Mouse (Mus musculus): ENCODE results near the gene Eln. TPM values are rescaled to one million over a fixed set of nuclear protein-coding genes. Genes with fewer than 3 reads are reported as not detected.

The Eln gene
- 2.1 and 2.6 TPM in 2 replicates for polyA plus RNA-seq (2015; fragmentation: Nextera tagmentation; extraction: Ambion mirVana)

- H3K36me3 ChIP-seq = no peaks in the 10 kb centered on the region
- H3K4me3 ChIP-seq (replicated peaks) = peak within 1 kb of the TSS; percentile 42
- peak within 1 kb of the TSS; percentile 77 for H3K4me2 ChIP-seq (replicated peaks)
- peaks cover 12% of the 10 kb centered on the region for H3K27me3 ChIP-seq
- ATAC-seq = peak; percentile 81
- H3K4me1 ChIP-seq (replicated peaks) = peaks cover 16% of the 10 kb centered on the region
- no peaks in the 10 kb centered on the region for H3K9me3 ChIP-seq
- no peak within 1 kb of the TSS for H3K27ac ChIP-seq
- H3K9ac ChIP-seq (replicated peaks) = peak within 1 kb of the TSS; percentile 68
- WGBS = 3% methylated on average over 22 of the region's 28 CpGs
These were observed at the start of gene Eln for GRCm38 (mm10) chr5:134746890-134747511. Gene Eln (minus strand): TSS chr5:134747323.

GRCm38 (mm10) chr5:134790080-134790995, 43.2 kb upstream of the Eln start:
- Histone ChIP-seq H3K9ac (replicated peaks) (no peak overlapping the region), H3K27ac (no peak overlapping the region), H3K4me2 (replicated peaks) (no peak overlapping the region), H3K27me3 (no peaks in the 10 kb centered on the region), H3K4me1 (replicated peaks) (peaks cover 8% of the 10 kb centered on the region), H3K9me3 (0 out of 2 replicates have a peak, but pooled peaks cover 6% of the 10 kb centered on the region), H3K4me3 (replicated peaks) (no peak overlapping the region), H3K36me3 (no peaks in the 10 kb centered on the region)
- no peak for ATAC-seq
- WGBS = 94% methylated on average over 15 of the region's 15 CpGs

GRCm38 (mm10) chr5:134788237-134788636, 41.1 kb upstream of the Eln start:
- Histone ChIP-seq H3K4me1 (replicated peaks) (peaks cover 8% of the 10 kb centered on the region), H3K4me3 (replicated peaks) (no peak overlapping the region), H3K9me3 (0 out of 2 replicates have a peak, but pooled peaks cover 6% of the 10 kb centered on the region), H3K9ac (replicated peaks) (no peak overlapping the region), H3K27me3 (no peaks in the 10 kb centered on the region), H3K4me2 (replicated peaks) (no peak overlapping the region), H3K27ac (no peak overlapping the region), H3K36me3 (no peaks in the 10 kb centered on the region)
- WGBS = 83% methylated on average over 12 of the region's 12 CpGs
- ATAC-seq = no peak

- Histone ChIP-seq H3K4me3 (replicated peaks) (no peak overlapping the region), H3K4me1 (replicated peaks) (peaks cover 8% of the 10 kb centered on the region), H3K36me3 (no peaks in the 10 kb centered on the region), H3K9me3 (0 out of 2 replicates have a peak, but pooled peaks cover under 1% of the 10 kb centered on the region), H3K27ac (no peak overlapping the region), H3K9ac (replicated peaks) (peak overlapping the region; percentile 44; the same call in 1 of the 2 replicates), H3K27me3 (no peaks in the 10 kb centered on the region), H3K4me2 (replicated peaks) (peak overlapping the region; percentile 21)
- WGBS = 19% methylated on average over 25 of the region's 25 CpGs
- no peak for ATAC-seq
These were observed 38.7 kb upstream of the Eln start for GRCm38 (mm10) chr5:134785691-134786371.

GRCm38 (mm10) chr5:134783794-134784193, 36.7 kb upstream of the Eln start:
- no peak for ATAC-seq
- Histone ChIP-seq H3K27ac (no peak overlapping the region), H3K9ac (replicated peaks) (no peak overlapping the region), H3K4me1 (replicated peaks) (peaks cover 8% of the 10 kb centered on the region), H3K36me3 (no peaks in the 10 kb centered on the region), H3K9me3 (no peaks in the 10 kb centered on the region), H3K27me3 (no peaks in the 10 kb centered on the region), H3K4me3 (replicated peaks) (no peak overlapping the region), H3K4me2 (replicated peaks) (no peak overlapping the region)
- 79% methylated on average over 2 of the region's 2 CpGs for WGBS

GRCm38 (mm10) chr5:134780963-134781362, 33.8 kb upstream of the Eln start:
- Histone ChIP-seq H3K9ac (replicated peaks) (no peak overlapping the region), H3K4me2 (replicated peaks) (no peak overlapping the region), H3K27me3 (no peaks in the 10 kb centered on the region), H3K27ac (no peak overlapping the region), H3K4me1 (replicated peaks) (peaks cover 6% of the 10 kb centered on the region), H3K4me3 (replicated peaks) (no peak overlapping the region), H3K9me3 (no peaks in the 10 kb centered on the region), H3K36me3 (no peaks in the 10 kb centered on the region)
- ATAC-seq = no peak

GRCm38 (mm10) chr5:134780146-134780545, 33.0 kb upstream of the Eln start:
- no peak overlapping the region for H3K4me2 ChIP-seq (replicated peaks)
- WGBS = 83% methylated on average over 2 of the region's 2 CpGs
- H3K9me3 ChIP-seq = no peaks in the 10 kb centered on the region
- H3K4me1 ChIP-seq (replicated peaks) = no peaks in the 10 kb centered on the region
- H3K4me3 ChIP-seq (replicated peaks) = no peak overlapping the region
- ATAC-seq = no peak
- H3K27me3 ChIP-seq = no peaks in the 10 kb centered on the region
- H3K9ac ChIP-seq (replicated peaks) = no peak overlapping the region
- no peaks in the 10 kb centered on the region for H3K36me3 ChIP-seq
- H3K27ac ChIP-seq = no peak overlapping the region

- ATAC-seq = no peak
- H3K27me3 ChIP-seq = no peaks in the 10 kb centered on the region
- no peak overlapping the region for H3K4me2 ChIP-seq (replicated peaks)
- H3K9me3 ChIP-seq = no peaks in the 10 kb centered on the region
- WGBS = 91% methylated on average over 12 of the region's 12 CpGs
- H3K4me1 ChIP-seq (replicated peaks) = no peaks in the 10 kb centered on the region
- H3K9ac ChIP-seq (replicated peaks) = no peak overlapping the region
- no peaks in the 10 kb centered on the region for H3K36me3 ChIP-seq
- no peak overlapping the region for H3K4me3 ChIP-seq (replicated peaks)
- H3K27ac ChIP-seq = no peak overlapping the region
These were observed 29.4 kb upstream of the Eln start for GRCm38 (mm10) chr5:134776551-134776950.

GRCm38 (mm10) chr5:134772522-134772921, 25.4 kb upstream of the Eln start:
- Histone ChIP-seq H3K36me3 (no peaks in the 10 kb centered on the region), H3K27me3 (no peaks in the 10 kb centered on the region), H3K4me3 (replicated peaks) (no peak overlapping the region), H3K4me1 (replicated peaks) (no peaks in the 10 kb centered on the region), H3K9ac (replicated peaks) (no peak overlapping the region), H3K4me2 (replicated peaks) (no peak overlapping the region), H3K27ac (no peak overlapping the region), H3K9me3 (no peaks in the 10 kb centered on the region)
- ATAC-seq = no peak
- 93% methylated on average over 12 of the region's 12 CpGs for WGBS

GRCm38 (mm10) chr5:134771750-134772149, 24.6 kb upstream of the Eln start:
- no peak overlapping the region for H3K4me3 ChIP-seq (replicated peaks)
- H3K9me3 ChIP-seq = no peaks in the 10 kb centered on the region
- H3K36me3 ChIP-seq = no peaks in the 10 kb centered on the region
- no peak overlapping the region for H3K9ac ChIP-seq (replicated peaks)
- H3K4me2 ChIP-seq (replicated peaks) = no peak overlapping the region
- 91% methylated on average over 3 of the region's 3 CpGs for WGBS
- no peaks in the 10 kb centered on the region for H3K4me1 ChIP-seq (replicated peaks)
- H3K27me3 ChIP-seq = no peaks in the 10 kb centered on the region
- no peak overlapping the region for H3K27ac ChIP-seq
- no peak for ATAC-seq

GRCm38 (mm10) chr5:134769181-134769580, 22.1 kb upstream of the Eln start:
- Histone ChIP-seq H3K27ac (no peak overlapping the region), H3K9me3 (no peaks in the 10 kb centered on the region), H3K4me1 (replicated peaks) (no peaks in the 10 kb centered on the region), H3K4me3 (replicated peaks) (no peak overlapping the region), H3K4me2 (replicated peaks) (no peak overlapping the region), H3K9ac (replicated peaks) (no peak overlapping the region), H3K27me3 (no peaks in the 10 kb centered on the region), H3K36me3 (no peaks in the 10 kb centered on the region)
- WGBS = 88% methylated on average over 7 of the region's 7 CpGs
- no peak for ATAC-seq

GRCm38 (mm10) chr5:134765441-134765840, 18.3 kb upstream of the Eln start:
- H3K4me3 ChIP-seq (replicated peaks) = no peak overlapping the region
- H3K4me2 ChIP-seq (replicated peaks) = no peak overlapping the region
- ATAC-seq = no peak
- WGBS = 90% methylated on average over 16 of the region's 16 CpGs
- no peaks in the 10 kb centered on the region for H3K9me3 ChIP-seq
- H3K27me3 ChIP-seq = no peaks in the 10 kb centered on the region
- no peak overlapping the region for H3K27ac ChIP-seq
- no peak overlapping the region for H3K9ac ChIP-seq (replicated peaks)
- H3K36me3 ChIP-seq = no peaks in the 10 kb centered on the region
- H3K4me1 ChIP-seq (replicated peaks) = no peaks in the 10 kb centered on the region

All from midbrain, embryonic 13.5 days (tissue).